Mouse (Mus musculus) thymus, postnatal 25 days (tissue): Measurements from ENCODE around the gene Trp53rkb.

Experiments
- DNase-seq: peaks from one replicate; pipeline ENCODE4 v3.0.0; 2022

Gene Trp53rkb

DNA sequence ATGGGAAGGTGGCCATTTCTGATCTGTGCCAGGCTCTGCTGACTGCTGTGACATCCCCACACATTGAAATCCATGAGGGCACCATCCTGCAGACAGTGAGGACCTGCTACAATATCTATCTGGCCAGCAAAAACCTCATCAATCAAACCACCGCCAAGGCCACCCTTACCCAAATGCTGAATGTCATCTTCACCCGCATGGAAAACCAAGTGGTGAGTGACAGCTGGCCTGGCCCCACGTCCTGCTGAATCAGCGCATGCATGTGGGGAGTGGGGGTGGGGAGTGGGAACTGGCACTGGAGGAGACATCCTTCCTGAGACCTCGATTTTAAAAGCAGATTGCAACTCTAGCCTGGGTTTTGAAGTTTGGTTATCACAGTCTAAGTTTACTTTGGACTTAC, 43.2 kb downstream of the Trp53rkb start:
- no peak for DNase-seq

DNA sequence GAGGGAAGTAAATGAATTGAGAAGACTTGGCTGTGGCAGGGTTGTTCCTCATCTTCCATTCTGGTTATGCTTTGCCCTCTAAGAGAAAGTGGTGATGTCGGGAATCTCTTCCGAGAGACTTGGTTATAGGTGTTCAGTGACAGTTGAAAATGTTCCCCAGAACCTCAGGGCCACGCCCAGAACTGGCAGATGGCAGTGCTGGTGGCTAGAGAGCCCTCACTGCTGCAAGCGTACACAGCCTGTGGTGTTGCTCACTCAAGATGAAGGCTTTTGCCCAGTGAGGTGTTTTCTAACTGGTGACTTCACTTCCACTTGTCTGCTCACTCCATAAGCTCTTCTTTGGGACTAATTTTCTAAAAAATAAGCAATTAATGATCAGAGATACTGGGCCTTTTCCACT, 49.5 kb downstream of the Trp53rkb start:
- DNase-seq: no peak
